Mouse (Mus musculus) embryonic facial prominence, embryonic 15.5 days (tissue): ENCODE results near the gene Tmem51. TPM values are rescaled to one million over a fixed set of nuclear protein-coding genes. Genes with fewer than 3 reads are reported as not detected.
"Not testable (repeated sequence)": the region's sequence is repeated elsewhere in the genome, so short reads cannot be mapped to it uniquely, and the experiment has no call there.

Source experiments
- ATAC-seq: fragments of 200-750 bp; cut with Nextera tagmentation; 2 replicates; pipeline ENCODE4 v1.8.0; 2017; ENCODE audit warnings: low read depth, moderate TSS enrichment; ENCODE audit not compliant: insufficient number of reproducible peaks, low FRiP score, low TSS enrichment
- H3K27ac ChIP-seq: fragments of 300-500 bp; sonication (generic); replicated peaks from 2 replicates; pipeline ENCODE4 v1.5.1; 2015; ENCODE audit warnings: mild to moderate bottlenecking, inconsistent platforms
- H3K27me3 ChIP-seq: fragments of 300-500 bp; sonication (generic); 2 replicates; pipeline ENCODE4 v1.6.1; 2015; ENCODE audit warnings: inconsistent platforms
- H3K36me3 ChIP-seq: fragments of 300-500 bp; sonication (generic); 2 replicates; pipeline ENCODE4 v1.6.1; 2015; ENCODE audit warnings: mild to moderate bottlenecking, inconsistent platforms
- H3K4me1 ChIP-seq: fragments of 300-500 bp; sonication (generic); 2 replicates; pipeline ENCODE4 v1.6.1; 2015; ENCODE audit warnings: inconsistent platforms
- H3K4me2 ChIP-seq: fragments of 300-500 bp; sonication (generic); replicated peaks from 2 replicates; pipeline ENCODE4 v1.6.1; 2015; ENCODE audit warnings: mild to moderate bottlenecking, inconsistent platforms
- H3K4me3 ChIP-seq: fragments of 300-500 bp; sonication (generic); replicated peaks from 2 replicates; pipeline ENCODE4 v1.5.1; 2015; ENCODE audit warnings: mild to moderate bottlenecking, inconsistent platforms
- H3K9ac ChIP-seq: fragments of 300-500 bp; sonication (generic); 2 replicates; pipeline ENCODE4 v1.6.1; 2015; ENCODE audit warnings: inconsistent platforms
- H3K9me3 ChIP-seq: fragments of 300-500 bp; sonication (generic); replicated peaks from 2 replicates; pipeline ENCODE4 v1.6.1; 2016; ENCODE audit warnings: inconsistent platforms
- WGBS: fragments of 180-500 bp; shearing (Covaris S2); methylation state at CpG from one replicate; pipeline ENCODE4 v1.1.7; 2015; 5-methylcytosine and 5-hydroxymethylcytosine counted together
- polyA plus RNA-seq: library from polyadenylated mRNA; unstranded; fragments of >200 nt; fragmentation: Nextera tagmentation; extraction: Ambion mirVana; gene quantifications from 2 replicates; pipeline ENCODE4 v1.2.1, GENCODE M21; 2015

The Tmem51 gene
- polyA plus RNA-seq, 1 experiment from 2014 or later = 20.2 TPM

- ATAC-seq = no peak
- Histone ChIP-seq H3K4me2 (no peak overlapping the region), H3K36me3 (no peaks in the 10 kb centered on the region), H3K27ac (no peak overlapping the region), H3K4me3 (no peak overlapping the region), H3K9ac (no peak overlapping the region), H3K4me1 (peaks cover 8% of the 10 kb centered on the region), H3K9me3 (no peaks in the 10 kb centered on the region), H3K27me3 (peaks cover 12% of the 10 kb centered on the region; the same call in 1 of the 2 replicates)
- 54% methylated on average over 7 of the region's 7 CpGs for WGBS
Measured at GRCm38 (mm10) chr4:142010441-142010840, 73.7 kb downstream of the Tmem51 start.

DNA sequence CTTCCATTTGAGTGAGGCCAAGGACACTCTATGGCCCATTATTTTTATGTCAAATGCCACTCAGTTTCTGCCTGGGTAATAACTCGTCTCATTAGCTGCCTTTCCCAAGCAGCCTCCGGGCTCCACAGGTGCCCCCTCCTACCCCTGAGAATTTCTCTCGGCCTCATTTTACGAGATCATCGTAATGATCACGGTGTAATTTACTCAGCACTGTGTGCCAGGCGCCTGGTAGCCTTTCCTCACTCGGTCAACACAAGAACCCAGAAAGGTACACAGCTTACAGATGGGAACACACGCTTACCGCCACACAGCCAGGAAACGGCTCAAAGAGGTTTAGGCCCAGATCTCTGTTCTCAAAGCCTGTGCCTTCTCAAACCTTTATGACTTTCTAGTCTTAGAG, 75.9 kb downstream of the Tmem51 start:
- no peak overlapping the region for H3K27ac ChIP-seq
- H3K27me3 ChIP-seq = no peaks in the 10 kb centered on the region
- ATAC-seq = no peak
- no peaks in the 10 kb centered on the region for H3K9me3 ChIP-seq
- no peak overlapping the region for H3K4me3 ChIP-seq
- no peaks in the 10 kb centered on the region for H3K36me3 ChIP-seq
- 72% methylated on average over 11 of the region's 11 CpGs for WGBS
- H3K9ac ChIP-seq = no peak overlapping the region
- H3K4me1 ChIP-seq = no peaks in the 10 kb centered on the region; the same call in 1 of the 2 replicates
- no peak overlapping the region for H3K4me2 ChIP-seq

DNA sequence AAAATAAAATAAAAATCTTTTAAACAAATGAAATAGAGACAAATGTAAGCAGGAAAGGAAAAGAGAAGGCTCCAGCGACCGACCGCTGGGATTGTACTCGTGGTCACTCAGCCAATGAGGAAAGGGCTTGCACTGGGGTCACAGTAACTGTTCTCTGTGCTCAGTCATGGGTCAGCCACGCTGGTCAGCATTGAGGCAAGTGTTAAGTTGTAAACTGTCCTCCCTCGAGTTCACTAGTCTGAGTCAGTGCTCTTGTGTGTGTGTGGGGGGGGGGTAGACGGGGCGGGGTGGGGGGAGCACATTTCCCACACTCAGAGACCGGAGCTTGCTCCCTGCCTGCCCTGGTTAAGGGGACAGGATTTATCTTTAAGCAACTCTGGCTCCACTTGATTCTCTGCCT, 83.5 kb downstream of the Tmem51 start:
- ATAC-seq = no peak
- WGBS = 70% methylated on average over 9 of the region's 9 CpGs

GRCm38 (mm10) chr4:141999494-142000074, 84.5 kb downstream of the Tmem51 start:
- Histone ChIP-seq H3K36me3 (no peaks in the 10 kb centered on the region), H3K9ac (no peak overlapping the region), H3K4me1 (peaks cover 7% of the 10 kb centered on the region), H3K4me3 (no peak overlapping the region), H3K4me2 (no peak overlapping the region), H3K27me3 (no peaks in the 10 kb centered on the region), H3K27ac (no peak overlapping the region), H3K9me3 (no peaks in the 10 kb centered on the region)
- ATAC-seq = no peak
- 53% methylated on average over 7 of the region's 7 CpGs for WGBS

More for the DNA sequence above, 83.5 kb downstream of the Tmem51 start:
- H3K4me3 ChIP-seq = no peak overlapping the region
- H3K27me3 ChIP-seq = no peaks in the 10 kb centered on the region
- no peaks in the 10 kb centered on the region for H3K9me3 ChIP-seq
- H3K4me1 ChIP-seq = peaks cover 7% of the 10 kb centered on the region
- H3K27ac ChIP-seq = no peak overlapping the region
- H3K9ac ChIP-seq = no peak overlapping the region
- H3K36me3 ChIP-seq = no peaks in the 10 kb centered on the region
- no peak overlapping the region for H3K4me2 ChIP-seq

DNA sequence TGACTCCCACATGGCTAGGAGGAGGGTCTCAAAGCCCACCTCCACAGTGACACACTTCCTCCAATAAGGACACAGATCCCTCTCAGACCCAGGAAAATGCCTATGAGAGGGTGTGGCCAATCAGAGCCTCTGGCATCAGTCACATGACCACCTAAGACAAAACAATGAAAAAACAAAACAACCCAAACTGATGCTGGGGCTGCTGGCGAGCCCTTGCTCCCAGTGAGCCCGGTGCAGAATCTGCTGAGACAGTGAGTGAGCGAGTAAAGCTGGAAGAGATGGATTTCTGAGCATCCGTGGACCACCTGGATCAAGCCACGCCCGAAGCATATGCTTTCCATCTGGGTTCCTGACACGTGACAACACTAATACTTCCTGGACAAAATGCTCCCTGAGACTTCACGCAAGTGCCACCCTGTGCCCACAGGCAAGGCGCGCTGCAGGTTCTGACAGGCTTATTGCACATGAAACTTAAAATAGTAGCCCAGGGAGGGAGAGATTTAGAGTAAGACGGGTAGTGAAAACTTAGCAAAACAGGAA, 85.8 kb downstream of the Tmem51 start:
- Histone ChIP-seq H3K36me3 (no peaks in the 10 kb centered on the region), H3K27ac (peak overlapping the region; percentile 65), H3K4me2 (peak overlapping the region; percentile 51), H3K9ac (no peak overlapping the region), H3K27me3 (no peaks in the 10 kb centered on the region), H3K4me3 (peak overlapping the region; percentile 35), H3K4me1 (peaks cover 7% of the 10 kb centered on the region), H3K9me3 (no peaks in the 10 kb centered on the region)
- 12% methylated on average over 11 of the region's 11 CpGs for WGBS
- no peak for ATAC-seq

DNA sequence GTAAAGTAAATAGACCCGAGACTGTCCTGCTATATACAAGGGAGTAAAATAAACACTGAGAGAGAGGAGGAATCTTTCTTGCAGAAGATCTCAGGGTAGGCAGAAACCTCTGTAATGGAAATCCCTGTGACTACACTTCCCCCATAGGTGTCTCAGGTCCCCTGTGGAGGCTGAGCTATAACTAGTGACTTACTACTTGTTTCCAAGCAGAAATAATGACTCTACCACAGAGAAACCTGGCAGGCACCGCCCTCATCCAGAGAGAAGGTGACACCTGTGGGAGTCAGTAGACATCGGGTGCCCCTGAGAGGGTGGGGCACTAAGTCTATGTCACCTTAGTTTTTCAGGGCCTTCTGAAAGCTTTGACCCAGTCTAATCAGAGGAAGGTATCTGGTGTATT, 87.2 kb downstream of the Tmem51 start:
- Histone ChIP-seq H3K36me3 (no peaks in the 10 kb centered on the region), H3K9ac (no peak overlapping the region), H3K27me3 (no peaks in the 10 kb centered on the region), H3K9me3 (no peaks in the 10 kb centered on the region), H3K4me3 (no peak overlapping the region), H3K4me1 (peaks cover 7% of the 10 kb centered on the region), H3K4me2 (no peak overlapping the region), H3K27ac (no peak overlapping the region)
- 76% methylated on average over 3 of the region's 3 CpGs for WGBS
- no peak for ATAC-seq

DNA sequence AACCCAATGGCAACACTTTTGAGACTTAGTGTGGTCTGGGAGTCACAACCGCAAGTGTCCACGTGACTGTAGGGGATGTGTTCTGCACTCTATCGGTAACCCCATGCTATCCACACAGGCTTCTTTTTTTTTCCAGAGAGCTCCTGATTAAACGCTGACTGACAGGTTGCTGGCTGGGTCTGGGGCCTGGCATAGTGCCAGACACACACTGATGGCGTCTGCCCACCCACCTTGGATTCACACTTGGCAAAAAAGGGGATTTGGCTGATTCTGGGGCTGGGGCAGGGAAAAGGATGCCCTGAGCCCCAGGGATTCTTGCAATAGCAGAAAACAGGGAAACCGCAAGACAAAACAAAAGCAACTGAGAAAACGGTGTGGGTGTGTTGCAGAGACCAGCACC, 88.0 kb downstream of the Tmem51 start:
- no peaks in the 10 kb centered on the region for H3K36me3 ChIP-seq
- no peaks in the 10 kb centered on the region for H3K27me3 ChIP-seq
- no peaks in the 10 kb centered on the region for H3K9me3 ChIP-seq
- H3K4me2 ChIP-seq = no peak overlapping the region
- WGBS = 64% methylated on average over 7 of the region's 7 CpGs
- H3K4me1 ChIP-seq = peaks cover 7% of the 10 kb centered on the region
- no peak for ATAC-seq
- no peak overlapping the region for H3K9ac ChIP-seq
- H3K27ac ChIP-seq = no peak overlapping the region
- no peak overlapping the region for H3K4me3 ChIP-seq

DNA sequence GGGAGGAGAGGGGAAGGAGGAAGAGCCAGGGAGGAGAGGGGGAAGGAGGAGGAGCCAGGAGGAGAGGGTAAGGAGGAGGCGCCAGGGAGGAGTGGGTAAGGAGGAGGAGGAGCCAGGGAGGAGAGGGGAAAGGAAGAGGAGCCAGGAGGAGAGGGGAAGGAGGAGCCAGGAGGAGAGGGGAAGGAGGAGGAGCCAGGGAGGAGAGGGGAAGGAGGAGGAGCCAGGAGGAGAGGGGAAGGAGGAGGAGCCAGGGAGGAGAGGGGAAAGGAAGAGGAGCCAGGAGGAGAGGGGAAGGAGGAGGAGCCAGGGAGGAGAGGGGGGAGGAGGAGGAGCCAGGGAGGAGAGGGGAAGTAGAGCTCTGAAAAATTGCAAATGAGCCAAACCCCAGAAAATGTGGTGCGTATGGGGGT, 90.0 kb downstream of the Tmem51 start:
- not testable (repeated sequence) for H3K9me3 ChIP-seq, H3K9ac ChIP-seq, H3K4me3 ChIP-seq, H3K4me1 ChIP-seq, H3K4me2 ChIP-seq, H3K27ac ChIP-seq, ATAC-seq, H3K36me3 ChIP-seq, H3K27me3 ChIP-seq
- 52% methylated on average over 2 of the region's 2 CpGs for WGBS

DNA sequence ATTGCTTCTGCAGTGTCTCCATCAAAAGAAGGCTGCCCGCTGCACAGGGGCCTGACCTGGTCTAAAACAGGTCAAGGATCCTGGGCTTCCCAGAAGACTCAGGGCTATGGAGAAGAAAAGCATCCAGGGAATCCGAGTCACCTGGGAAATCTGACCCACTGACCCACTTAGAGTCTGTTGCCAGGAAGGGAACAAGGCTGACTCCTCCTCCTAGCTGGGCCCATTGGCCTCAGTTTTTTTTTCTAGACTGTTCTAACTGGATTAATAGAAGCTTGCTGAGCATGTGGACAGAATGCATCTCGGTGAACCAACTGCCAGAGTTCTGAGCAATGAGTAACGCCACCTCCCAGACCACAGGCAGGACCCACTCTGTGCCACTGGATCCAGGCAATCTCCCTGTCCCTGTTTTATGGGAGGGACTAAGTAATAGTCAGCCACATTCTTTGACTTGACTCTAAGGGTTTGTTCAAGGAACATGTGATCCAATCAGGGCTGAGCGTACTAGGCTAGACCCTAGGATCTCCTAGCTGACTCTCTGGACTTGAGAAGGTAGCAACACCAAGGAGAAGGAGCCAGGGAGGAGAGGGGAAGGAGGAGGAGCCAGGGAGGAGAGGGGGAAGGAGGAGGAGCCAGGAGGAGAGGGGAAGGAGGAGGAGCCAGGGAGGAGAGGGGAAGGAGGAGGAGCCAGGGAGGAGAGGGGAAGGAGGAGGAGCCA, 90.6 kb downstream of the Tmem51 start:
- 67% methylated on average over 5 of the region's 5 CpGs for WGBS
- Histone ChIP-seq H3K27ac (no peak overlapping the region), H3K27me3 (no peaks in the 10 kb centered on the region), H3K36me3 (no peaks in the 10 kb centered on the region), H3K4me2 (no peak overlapping the region), H3K4me1 (peaks cover 5% of the 10 kb centered on the region), H3K4me3 (no peak overlapping the region), H3K9me3 (no peaks in the 10 kb centered on the region), H3K9ac (no peak overlapping the region)
- ATAC-seq = no peak

- H3K9ac ChIP-seq = no peak overlapping the region
- ATAC-seq = no peak
- no peak overlapping the region for H3K4me2 ChIP-seq
- H3K36me3 ChIP-seq = no peaks in the 10 kb centered on the region
- H3K9me3 ChIP-seq = no peaks in the 10 kb centered on the region
- no peak overlapping the region for H3K4me3 ChIP-seq
- no peak overlapping the region for H3K27ac ChIP-seq
- no peaks in the 10 kb centered on the region for H3K4me1 ChIP-seq
- H3K27me3 ChIP-seq = no peaks in the 10 kb centered on the region
- WGBS = 68% methylated on average over 14 of the region's 14 CpGs
Measured at GRCm38 (mm10) chr4:141992530-141993204, 91.4 kb downstream of the Tmem51 start.

DNA sequence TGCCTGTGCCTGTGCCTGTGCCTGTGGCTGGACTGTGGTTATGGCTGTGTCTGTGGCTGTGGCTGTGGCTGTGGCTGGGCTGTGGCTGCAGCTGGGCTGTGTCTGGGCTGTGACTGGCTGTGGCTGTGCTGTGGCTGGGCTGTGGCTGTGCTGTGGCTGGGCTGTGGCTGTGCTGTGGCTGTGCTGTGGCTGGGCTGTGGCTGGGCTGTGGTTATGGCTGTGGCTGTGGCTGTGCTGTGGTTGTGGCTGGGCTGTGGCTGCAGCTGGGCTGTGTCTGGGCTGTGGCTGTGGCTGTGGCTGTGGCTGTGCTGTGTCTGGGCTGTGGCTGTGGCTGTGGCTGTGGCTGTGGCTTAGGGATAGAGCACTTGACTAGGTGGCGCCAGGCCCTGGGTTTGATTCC, 95.9 kb downstream of the Tmem51 start:
- Histone ChIP-seq H3K4me3 (no peak overlapping the region), H3K27ac (no peak overlapping the region), H3K9ac (no peak overlapping the region), H3K9me3 (no peaks in the 10 kb centered on the region), H3K27me3 (no peaks in the 10 kb centered on the region), H3K36me3 (no peaks in the 10 kb centered on the region), H3K4me2 (no peak overlapping the region), H3K4me1 (no peaks in the 10 kb centered on the region)
- ATAC-seq = no peak
- 68% methylated on average over 1 of the region's 1 CpGs for WGBS
